Mouse (Mus musculus) layer of hippocampus, adult 8-10 months (tissue): ENCODE results near the gene Cyp2t4. TPM values are rescaled to one million over a fixed set of nuclear protein-coding genes. Genes with fewer than 3 reads are reported as not detected.

Experiments used
- DNase-seq, 2 experiments: peaks; one replicate each; pipeline ENCODE4 v3.0.0; 2022; ENCODE audit warnings: low spot score in 2 of 2
- total RNA-seq, 4 experiments: library from RNA; stranded (reverse); gene quantifications; 2 replicates each; pipeline ENCODE4 v1.2.4; 2022

The Cyp2t4 gene
- not detected for total RNA-seq

- no peak for DNase-seq
Observed at GRCm38 (mm10) chr7:27153205-27153764, at the start of gene Cyp2t4. Gene Cyp2t4, plus strand, starts transcription at chr7:27153714.

- no peak for DNase-seq
Observed at GRCm38 (mm10) chr7:27104882-27105281, 48.6 kb upstream of the Cyp2t4 start.

GRCm38 (mm10) chr7:27110327-27110726 is 43.2 kb upstream of the Cyp2t4 start:
- no peak for DNase-seq

GRCm38 (mm10) chr7:27111038-27111437 is 42.5 kb upstream of the Cyp2t4 start:
- no peak for DNase-seq

GRCm38 (mm10) chr7:27111987-27112386 is 41.5 kb upstream of the Cyp2t4 start:
- no peak for DNase-seq

- DNase-seq, result no peak
Observed at GRCm38 (mm10) chr7:27118033-27118511, 35.4 kb upstream of the Cyp2t4 start.

- no peak for DNase-seq
Observed at GRCm38 (mm10) chr7:27119676-27120075, 33.8 kb upstream of the Cyp2t4 start, which contains the start of gene Cyp2f2. Gene Cyp2f2, plus strand, starts transcription at chr7:27119909.

GRCm38 (mm10) chr7:27124305-27124832 is 29.1 kb upstream of the Cyp2t4 start:
- DNase-seq, result no peak

- DNase-seq, result no peak
Observed at GRCm38 (mm10) chr7:27124969-27125368, 28.5 kb upstream of the Cyp2t4 start.

- DNase-seq, result peak in 1 of 2 experiments; percentile 57
Observed at GRCm38 (mm10) chr7:27128162-27128561, 25.4 kb upstream of the Cyp2t4 start.

GRCm38 (mm10) chr7:27128946-27129345 is 24.6 kb upstream of the Cyp2t4 start:
- no peak for DNase-seq

GRCm38 (mm10) chr7:27129811-27130210 is 23.7 kb upstream of the Cyp2t4 start:
- no peak for DNase-seq

- no peak for DNase-seq
Observed at GRCm38 (mm10) chr7:27130521-27131370, 22.8 kb upstream of the Cyp2t4 start.

GRCm38 (mm10) chr7:27131387-27131786 is 22.1 kb upstream of the Cyp2t4 start:
- no peak for DNase-seq

- peak in 1 of 2 experiments; percentile 61 for DNase-seq
Observed at GRCm38 (mm10) chr7:27132588-27132987, 20.9 kb upstream of the Cyp2t4 start.

- no peak for DNase-seq
Observed at GRCm38 (mm10) chr7:27133156-27133555, 20.4 kb upstream of the Cyp2t4 start.

GRCm38 (mm10) chr7:27133757-27134156 is 19.8 kb upstream of the Cyp2t4 start:
- no peak for DNase-seq

- no peak for DNase-seq
Observed at GRCm38 (mm10) chr7:27136410-27136996, 17.0 kb upstream of the Cyp2t4 start.

- no peak for DNase-seq
Observed at GRCm38 (mm10) chr7:27156005-27156404, 2.5 kb downstream of the Cyp2t4 start.

GRCm38 (mm10) chr7:27158171-27158570 is 4.7 kb downstream of the Cyp2t4 start:
- no peak for DNase-seq

- DNase-seq, result no peak
Observed at GRCm38 (mm10) chr7:27159256-27159655, 5.7 kb downstream of the Cyp2t4 start.

GRCm38 (mm10) chr7:27159882-27160281 is 6.4 kb downstream of the Cyp2t4 start:
- peak; percentile 87 to 90 for DNase-seq
